Mouse (Mus musculus) kidney, adult 18-20 months (tissue): ENCODE measurements around the gene S100a4.

Source experiments
- DNase-seq: peaks from one replicate; pipeline ENCODE4 v3.0.0; 2021

Gene S100a4

DNA sequence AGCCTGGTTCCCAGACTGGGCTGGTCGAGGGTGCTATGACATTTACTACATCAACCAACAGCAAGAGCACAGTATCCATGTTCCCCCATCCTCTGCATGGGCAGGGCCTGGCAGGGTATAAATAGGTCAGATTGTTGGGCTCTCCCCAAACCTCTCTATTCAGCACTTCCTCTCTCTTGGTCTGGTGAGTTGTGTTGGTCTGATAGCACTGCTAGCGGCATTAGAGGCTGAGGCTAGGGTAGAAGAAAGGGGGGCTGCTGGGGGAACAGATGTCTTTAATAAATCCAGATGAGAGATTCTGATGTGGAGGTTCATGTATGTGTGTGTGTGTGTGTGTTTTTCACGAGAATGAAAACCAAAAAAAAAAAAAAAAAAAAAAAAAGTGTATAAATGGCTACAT is at the start of gene S100a4:
Gene S100a4, plus strand, starts transcription at position 149 of the 400 bp plus-strand sequence.
- DNase-seq, result no peak

- DNase-seq, result no peak
Measured at GRCm38 (mm10) chr3:90555954-90556353, 47.6 kb upstream of the S100a4 start.

GRCm38 (mm10) chr3:90560008-90560628 is 43.5 kb upstream of the S100a4 start, which contains the start of gene S100a3:
Gene S100a3, plus strand, starts transcription at chr3:90560578.
- no peak for DNase-seq

GRCm38 (mm10) chr3:90574691-90575090 is 28.9 kb upstream of the S100a4 start:
- no peak for DNase-seq

DNA sequence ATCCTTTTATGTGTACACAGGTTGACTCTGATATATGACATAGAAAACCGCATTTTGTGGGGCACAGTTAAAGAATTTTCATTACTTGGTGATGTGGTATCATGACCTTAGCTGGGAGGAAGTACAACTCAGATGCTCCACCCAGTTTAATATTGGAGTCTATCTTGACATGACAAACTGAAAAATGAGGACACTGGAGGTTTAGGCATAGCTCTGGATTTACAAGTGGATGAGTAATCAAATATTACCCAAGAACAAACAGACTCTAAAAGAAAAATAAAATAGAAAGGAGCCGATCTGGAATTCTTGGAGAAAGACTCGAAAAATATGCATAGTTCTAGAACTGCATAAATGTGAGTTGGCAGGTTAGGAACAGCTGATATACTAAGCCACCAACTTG is 28.3 kb upstream of the S100a4 start:
- DNase-seq, result no peak

DNA sequence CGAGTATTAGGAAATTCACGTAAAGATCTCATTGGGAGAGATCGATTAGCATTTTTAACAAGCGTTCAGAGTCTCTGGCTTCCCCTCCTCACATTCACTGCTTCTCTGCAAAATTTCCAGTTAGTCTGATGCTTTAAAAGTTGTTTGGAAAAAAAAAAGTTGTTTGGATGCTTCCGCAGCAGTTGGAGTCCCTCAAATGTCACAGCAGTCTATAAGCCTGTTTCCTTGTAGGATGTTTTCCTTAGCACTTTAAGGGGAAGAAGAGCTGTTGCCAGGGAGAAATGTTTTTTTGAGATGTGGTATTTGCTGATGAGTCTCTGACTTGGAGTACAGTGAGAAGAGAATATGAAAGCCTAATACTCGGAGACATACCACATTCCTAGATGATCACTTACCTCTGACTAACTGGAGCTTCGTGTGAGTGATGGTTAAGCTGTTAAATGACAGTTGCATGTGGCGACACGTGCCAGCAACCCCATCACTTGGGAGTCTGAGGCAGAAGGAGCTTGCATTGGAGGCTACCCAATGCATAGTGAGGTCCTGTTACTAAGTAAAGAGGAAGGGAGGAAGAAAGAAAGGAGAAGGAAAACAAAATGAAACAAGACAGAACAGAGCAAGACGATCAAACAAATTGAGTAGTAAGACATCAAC is 27.1 kb upstream of the S100a4 start:
- no peak for DNase-seq

GRCm38 (mm10) chr3:90579433-90579832 is 24.1 kb upstream of the S100a4 start:
- no peak for DNase-seq

DNA sequence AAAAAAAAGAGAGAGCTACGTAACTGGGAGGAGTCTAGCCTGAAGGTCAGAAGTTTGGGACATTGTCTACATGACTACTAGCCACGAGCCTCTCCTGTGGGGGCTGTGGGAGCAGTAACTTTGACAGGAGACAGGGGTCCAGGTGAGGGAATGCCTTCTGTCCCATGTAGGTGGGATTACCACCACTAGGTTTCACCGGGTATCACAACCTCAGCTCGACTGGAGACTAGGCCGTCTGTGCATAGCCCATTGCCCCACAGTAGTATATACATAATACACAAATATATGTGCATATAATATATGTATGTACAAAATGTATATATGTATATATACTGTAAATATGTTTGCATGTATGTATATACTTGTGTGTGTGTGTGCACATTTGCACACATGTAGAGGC is 22.4 kb upstream of the S100a4 start:
- DNase-seq, result no peak

DNA sequence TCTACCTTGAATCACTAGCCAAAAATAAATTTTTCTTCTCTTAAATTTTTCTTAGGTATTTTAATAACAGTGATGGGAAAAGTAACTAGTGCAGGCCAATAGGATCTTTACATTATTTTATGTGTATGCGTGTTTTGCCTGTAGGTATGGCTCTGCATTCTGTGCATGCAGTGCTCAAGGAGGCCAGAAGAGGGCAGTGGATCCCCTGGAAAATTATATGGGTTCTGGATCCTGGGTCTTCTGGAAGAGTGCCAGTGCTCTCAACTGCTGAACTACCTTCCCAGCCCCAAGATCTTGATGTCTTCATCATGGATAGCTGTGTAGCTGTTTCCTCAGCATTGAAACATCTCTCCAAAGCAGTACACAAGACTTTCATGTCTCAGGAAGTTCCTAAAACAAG is 21.4 kb upstream of the S100a4 start:
- DNase-seq, result no peak

GRCm38 (mm10) chr3:90582556-90582955 is 21.0 kb upstream of the S100a4 start:
- DNase-seq, result no peak

GRCm38 (mm10) chr3:90583893-90584292 is 19.7 kb upstream of the S100a4 start:
- peak; percentile 35 for DNase-seq

DNA sequence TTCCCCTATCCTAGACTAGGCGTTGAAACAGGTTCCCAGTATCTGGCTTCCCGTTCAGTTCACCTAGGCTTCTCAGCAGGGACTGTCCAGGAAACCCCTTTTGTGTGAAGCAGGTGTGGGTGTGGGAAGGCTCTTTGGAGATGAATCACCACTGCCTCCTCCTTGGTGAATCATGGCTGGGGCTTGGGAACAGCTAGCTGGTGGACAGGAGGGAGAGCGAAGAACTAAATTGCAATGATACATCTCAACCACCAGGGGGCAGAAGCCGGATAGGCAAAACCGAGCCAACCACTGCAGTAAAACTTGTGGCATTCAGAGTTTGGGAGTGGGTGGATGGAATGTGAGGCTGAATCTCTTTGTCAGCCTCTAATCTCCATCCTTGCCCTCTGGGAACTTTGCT is 18.0 kb upstream of the S100a4 start:
- peak; percentile 61 for DNase-seq

GRCm38 (mm10) chr3:90586016-90586643 is 17.4 kb upstream of the S100a4 start:
- DNase-seq, result no peak

DNA sequence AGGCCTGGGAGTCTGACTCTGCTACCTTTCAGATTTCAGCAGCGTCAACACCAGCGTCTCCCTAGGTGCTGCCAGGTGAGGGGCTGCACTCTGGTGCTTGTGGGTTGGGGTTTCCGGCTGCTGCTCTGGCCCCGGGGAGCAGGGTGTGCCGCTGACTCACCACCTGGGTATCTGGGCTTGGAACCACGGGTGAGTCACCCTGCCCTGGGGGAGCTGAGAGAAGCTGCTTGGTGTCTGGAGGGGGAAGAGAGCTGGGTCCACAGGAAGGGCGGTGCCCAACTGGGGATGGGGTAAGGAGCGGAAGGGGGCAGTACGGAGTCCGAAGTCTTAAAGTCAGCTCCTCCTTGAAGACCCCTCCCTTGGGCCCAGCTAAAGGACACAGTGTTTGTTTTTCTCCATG is 16.7 kb upstream of the S100a4 start:
- peak; percentile 17 for DNase-seq

DNA sequence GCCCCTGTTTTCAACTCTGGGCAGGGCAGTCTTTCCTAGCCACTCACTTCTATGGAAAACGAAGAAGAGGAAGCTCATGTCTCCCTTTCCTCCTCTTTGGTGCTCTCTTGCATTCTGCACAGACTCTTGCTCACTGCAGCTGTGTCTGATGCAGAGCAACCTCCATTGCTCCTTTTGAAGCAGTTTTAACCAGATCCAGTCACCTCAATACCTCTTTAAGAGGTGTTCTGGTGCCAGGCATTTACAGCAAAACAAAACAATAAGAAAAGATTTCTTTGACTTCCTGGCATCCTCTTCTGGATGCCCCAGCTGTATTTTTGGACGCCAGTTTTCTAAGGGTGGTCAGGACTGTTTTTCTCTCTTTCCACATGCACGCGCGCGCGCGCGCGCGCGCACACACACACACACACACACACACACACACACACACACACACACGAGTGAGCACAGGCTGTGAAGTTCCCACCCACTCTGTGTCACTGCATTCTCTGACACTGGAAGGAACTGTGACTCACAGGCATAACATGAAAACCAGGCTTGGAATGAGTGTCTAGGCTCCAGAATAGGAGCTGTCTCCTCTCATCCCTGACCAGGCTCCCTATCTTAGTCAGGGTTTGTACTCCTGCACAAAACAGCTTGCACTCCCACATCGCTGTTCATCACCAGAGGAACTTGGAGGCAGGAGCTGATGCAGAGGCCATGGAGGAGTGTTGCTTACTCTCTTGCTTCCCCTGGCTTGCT is 16.0 kb upstream of the S100a4 start:
- DNase-seq, result no peak

- DNase-seq, result no peak
Measured at GRCm38 (mm10) chr3:90589390-90589789, 14.2 kb upstream of the S100a4 start.

GRCm38 (mm10) chr3:90589947-90590346 is 13.6 kb upstream of the S100a4 start, which contains the start of gene S100a2:
Gene S100a2, plus strand, starts transcription at chr3:90590247.
- no peak for DNase-seq

DNA sequence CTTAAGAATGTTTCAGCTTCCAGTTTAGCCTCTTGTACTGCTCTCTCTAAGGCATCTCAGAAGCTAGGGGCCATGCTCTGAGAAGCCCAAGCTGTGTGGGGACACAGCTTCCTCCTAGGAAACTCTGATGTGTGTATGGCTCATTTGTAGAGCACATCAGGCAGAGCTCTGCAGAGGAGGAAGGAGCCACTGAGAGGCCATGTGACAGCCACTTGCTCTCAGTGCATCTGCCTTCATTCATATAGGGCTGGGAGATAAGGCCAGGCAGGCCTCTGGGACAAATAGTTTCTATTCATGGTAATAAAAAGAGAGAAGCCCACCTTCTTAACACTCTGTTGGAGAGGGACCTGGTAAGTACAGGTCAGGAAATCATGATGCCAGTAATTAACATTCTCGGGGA is 9.1 kb upstream of the S100a4 start:
- no peak for DNase-seq

- no peak for DNase-seq
Measured at GRCm38 (mm10) chr3:90595556-90595955, 8.0 kb upstream of the S100a4 start.

- DNase-seq, result no peak
Measured at GRCm38 (mm10) chr3:90596810-90597209, 6.8 kb upstream of the S100a4 start.

DNA sequence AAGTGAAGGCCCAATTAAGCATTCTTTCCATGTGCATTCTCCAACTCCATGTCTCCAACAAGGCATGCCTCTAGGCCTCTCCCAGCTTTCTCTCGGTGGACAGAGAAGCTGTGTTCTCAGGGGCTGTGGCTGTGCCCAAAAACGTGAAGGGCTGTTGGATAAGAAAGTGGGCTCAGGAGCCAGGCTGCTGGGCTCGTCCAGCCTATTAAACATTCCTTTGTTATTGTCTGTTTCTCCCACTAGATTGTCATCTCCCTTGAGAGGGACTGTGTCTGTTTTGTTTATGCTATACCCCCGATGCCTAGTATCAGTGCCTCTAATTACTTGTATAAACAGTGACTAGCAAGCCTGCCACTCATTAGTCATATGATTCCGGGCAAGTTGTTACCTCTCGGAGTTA is 5.8 kb upstream of the S100a4 start:
- DNase-seq, result no peak

GRCm38 (mm10) chr3:90598212-90598611 is 5.4 kb upstream of the S100a4 start:
- no peak for DNase-seq

GRCm38 (mm10) chr3:90599401-90599800 is 4.2 kb upstream of the S100a4 start:
- no peak for DNase-seq

GRCm38 (mm10) chr3:90600036-90600435 is 3.5 kb upstream of the S100a4 start:
- no peak for DNase-seq
